Mouse (Mus musculus): ENCODE measurements around the gene Haus2.
"Not testable (repeated sequence)": the region's sequence is repeated elsewhere in the genome, so short reads cannot be mapped to it uniquely, and the experiment has no call there.

Gene Haus2

DNA sequence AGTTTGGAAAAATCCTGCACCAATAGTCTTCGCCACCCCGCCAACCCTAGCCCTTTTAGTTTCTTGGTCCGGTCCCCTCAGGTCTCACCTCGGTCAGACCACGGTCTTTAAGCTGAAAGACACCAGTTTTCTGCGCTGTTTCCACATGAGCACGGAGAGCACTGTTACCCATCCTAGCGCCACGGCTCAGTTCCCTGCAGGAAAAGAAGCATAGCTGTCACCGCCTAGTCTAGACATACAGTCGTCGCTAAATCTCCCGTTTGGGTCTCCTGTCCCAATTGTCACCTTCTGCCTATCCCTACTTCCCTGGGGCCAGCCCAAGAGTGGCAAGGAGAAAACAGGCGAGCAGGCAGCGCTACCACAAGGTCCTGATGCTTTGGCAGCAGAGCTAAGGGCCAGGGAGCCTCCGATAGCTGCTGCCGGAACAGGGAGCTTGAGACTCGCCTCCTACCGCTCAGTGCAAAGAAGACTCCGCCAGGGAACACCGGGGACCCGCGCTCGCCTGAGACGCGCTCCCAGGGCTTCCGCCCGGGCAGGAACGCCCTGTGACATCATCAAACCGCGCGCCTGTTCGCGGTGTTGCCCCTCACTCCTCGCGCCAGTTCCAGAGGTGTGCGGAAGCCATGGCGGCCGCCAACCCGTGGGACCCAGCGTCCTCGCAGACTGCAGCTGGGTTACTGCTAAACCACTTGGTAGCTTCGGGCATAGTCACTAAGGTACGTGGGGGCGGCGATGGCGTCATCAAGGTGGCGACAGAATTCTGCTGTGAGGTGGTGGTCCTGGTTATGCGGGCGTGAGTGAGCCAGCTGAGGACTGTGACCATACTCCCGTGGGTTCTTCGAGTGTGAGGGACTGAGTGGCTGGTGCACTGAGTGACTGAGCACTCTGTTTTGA, at the start of gene Haus2, which contains the start of gene Lrrc57:
Haus2 (plus strand) TSS at position 554 of the 894 bp plus-strand sequence.
Lrrc57 (minus strand) TSS at position 691 of the 894 bp plus-strand sequence.
- peak; percentile 75 for DNase-seq (ENCODE audit: low spot score)

- DNase-seq (ENCODE audit: low spot score), result no peak
These were observed 47.7 kb upstream of the Haus2 start for GRCm38 (mm10) chr2:120561524-120561923.

DNA sequence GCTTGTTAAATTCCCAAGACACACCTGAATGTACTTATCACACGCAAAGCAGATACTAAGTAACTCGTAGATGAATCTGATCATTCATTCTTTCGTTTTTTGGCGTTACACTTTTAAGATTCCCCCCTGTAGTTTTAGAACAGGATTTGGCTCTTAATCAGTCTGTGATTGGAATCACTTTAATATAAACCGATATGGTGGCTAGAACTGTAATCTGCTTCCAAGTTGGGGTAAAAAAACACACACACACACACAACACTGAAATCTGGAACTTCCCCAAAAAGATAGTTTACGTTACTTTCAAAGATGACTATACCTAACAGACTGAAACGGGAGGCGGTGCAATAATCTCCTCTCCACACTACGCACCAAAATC, 46.3 kb upstream of the Haus2 start:
- DNase-seq (ENCODE audit: low spot score), result no peak

GRCm38 (mm10) chr2:120563235-120563990, 45.8 kb upstream of the Haus2 start, which contains the start of gene Zfp106:
Zfp106 (minus strand) TSS chr2:120563843.
- DNase-seq (ENCODE audit: low spot score), result peak; percentile 73

- not testable (repeated sequence) for DNase-seq (ENCODE audit: low spot score)
These were observed 44.5 kb upstream of the Haus2 start for GRCm38 (mm10) chr2:120564548-120565188.

DNA sequence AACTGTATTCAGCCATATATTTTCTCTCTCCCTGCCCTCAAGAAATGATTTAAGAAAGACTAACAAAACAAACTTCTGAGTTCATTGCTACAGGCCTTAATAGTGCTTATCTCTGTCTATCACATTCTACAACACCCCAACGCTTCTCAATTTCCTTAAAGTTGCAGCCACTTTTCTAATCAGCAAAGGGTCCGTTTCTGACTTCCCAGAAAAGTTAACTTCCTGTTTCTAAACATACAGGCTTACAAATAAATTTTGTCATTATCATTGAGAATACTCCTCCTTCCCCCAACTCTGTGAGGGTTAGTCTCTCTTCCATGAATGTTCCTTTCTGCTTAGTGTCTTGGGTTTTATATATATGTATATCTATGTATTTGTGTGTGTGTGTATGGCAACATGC, 43.8 kb upstream of the Haus2 start:
- no peak for DNase-seq (ENCODE audit: low spot score)

DNA sequence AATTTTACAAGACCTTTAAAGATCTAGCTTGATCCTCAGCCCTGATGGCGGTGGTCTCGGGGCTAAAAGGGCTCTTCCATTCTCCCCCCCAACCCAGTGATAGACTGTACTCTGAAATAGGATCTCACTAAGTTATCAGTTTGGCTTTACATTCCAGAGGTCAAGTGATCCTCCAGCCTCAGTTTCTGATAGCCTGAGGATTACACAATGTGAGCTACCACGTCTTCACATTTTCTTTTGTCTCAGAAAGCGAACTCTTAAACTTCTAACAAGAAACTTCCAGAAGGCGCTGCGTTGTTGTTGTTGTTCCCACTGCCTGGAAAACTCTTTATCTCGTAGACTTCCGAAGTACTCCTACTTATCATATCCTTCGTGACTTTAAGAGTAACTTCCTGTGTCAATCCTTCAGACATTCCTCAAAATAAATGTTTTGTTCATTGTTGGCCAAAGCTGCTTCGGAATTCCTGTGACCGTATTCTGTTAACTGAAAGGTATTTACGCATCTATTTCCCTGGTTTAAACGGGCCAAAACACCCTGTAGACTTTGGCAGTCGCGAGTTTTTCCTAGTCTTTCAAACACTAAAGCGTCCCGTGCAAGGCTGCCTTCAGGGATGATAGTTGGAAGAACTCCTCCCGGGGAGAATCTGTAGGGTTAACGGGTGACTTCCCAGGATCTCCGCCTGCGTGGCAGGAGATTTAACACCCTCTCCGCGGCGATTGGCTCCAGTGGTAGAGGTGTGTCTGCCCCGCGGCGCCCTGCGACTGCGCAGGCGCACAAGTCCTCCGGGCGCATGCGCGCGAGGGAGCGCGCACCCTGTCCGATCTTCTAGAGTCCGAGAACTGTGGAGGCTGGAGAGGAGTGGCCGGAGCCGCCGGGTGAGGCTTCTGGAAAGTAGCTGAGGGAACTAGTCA, 42.0 kb upstream of the Haus2 start, which contains the start of gene Snap23:
Snap23 (plus strand) TSS at position 786 of the 912 bp plus-strand sequence.
- DNase-seq (ENCODE audit: low spot score), result peak; percentile 87

DNA sequence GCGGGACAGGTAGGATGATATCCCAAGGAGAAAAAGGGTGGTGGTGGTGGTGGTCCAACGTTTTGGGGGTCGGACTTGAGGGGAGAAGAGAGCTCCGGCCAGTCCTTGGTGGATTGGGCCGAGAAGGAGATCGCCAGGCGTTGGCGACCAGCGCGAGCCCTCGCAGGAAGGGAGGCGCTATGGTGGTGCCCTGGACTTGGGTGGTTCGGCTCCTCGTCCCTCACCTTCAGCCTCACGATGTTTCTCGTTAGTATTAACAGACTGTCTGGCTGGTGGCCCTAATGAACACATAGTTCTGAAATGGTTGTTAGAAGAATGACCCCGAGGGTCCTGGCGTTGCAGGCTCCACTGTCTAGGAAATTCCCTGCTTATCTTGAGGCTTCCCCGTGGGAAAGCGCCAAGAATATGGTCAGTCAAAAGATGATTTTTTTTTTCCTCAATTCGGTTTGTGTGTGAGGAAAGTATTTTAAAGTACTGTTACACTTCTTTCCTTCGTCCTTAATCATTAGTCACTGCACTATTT, 41.3 kb upstream of the Haus2 start:
- DNase-seq (ENCODE audit: low spot score), result no peak

GRCm38 (mm10) chr2:120571081-120571480, 38.1 kb upstream of the Haus2 start:
- no peak for DNase-seq (ENCODE audit: low spot score)

DNA sequence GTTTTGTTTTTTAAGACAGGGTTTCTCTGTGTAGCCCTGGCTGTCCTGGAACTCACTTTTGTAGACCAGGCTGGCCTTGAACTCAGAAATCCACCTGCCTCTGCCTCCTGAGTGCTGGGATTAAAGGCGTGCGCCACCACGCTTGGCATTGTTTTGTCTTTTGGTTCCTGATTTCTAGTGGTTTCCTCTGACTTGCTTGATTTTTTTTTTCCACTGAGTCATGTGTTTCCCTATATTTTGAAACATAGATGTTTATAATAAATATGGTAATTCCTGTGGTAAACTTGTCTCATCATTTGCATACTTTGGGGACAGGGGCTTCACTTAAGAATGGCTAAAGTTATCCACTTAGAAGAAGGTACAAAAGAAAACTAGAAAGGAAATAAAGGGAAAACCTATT, 37.0 kb upstream of the Haus2 start:
- not testable (repeated sequence) for DNase-seq (ENCODE audit: low spot score)

GRCm38 (mm10) chr2:120575121-120575520, 34.1 kb upstream of the Haus2 start:
- no peak for DNase-seq (ENCODE audit: low spot score)

DNA sequence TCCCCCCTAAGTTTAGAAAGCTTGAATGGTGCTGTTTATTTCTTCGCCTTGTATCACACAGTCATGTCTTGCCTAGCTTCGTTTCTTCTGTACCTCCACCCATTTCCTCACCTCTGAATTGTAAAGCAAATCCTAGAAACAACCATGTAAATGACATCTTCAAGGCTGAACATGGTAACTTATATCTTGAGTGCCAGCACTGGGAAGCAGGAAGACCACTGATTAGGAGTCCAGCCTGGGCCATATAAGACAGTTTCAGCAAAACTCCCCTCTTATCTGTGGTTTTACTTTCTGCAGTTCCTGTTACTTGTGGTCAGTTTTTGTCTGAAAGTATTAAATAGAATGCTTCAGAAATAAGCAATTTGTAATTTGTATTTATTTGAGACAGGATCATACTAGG, 33.2 kb upstream of the Haus2 start:
- no peak for DNase-seq (ENCODE audit: low spot score)

DNA sequence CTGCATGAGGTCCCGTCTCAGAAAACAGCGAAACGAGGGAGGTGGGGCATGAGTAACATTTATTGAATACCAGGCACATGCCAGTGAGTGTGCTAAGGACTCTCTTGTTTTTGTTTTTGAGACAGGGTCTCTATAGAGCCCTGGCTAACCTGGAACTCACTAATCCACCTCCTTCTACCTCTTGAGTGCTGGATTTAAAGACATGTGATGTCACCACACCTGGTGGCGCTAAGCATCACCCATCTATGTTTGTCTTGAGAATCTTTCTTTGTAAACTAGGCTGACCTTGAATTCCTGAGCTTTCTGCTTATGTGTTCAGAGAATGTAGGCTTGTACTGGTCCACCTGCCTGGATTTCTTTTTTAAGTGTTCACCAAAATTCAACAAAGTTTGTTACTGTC, 31.4 kb upstream of the Haus2 start:
- no peak for DNase-seq (ENCODE audit: low spot score)

DNA sequence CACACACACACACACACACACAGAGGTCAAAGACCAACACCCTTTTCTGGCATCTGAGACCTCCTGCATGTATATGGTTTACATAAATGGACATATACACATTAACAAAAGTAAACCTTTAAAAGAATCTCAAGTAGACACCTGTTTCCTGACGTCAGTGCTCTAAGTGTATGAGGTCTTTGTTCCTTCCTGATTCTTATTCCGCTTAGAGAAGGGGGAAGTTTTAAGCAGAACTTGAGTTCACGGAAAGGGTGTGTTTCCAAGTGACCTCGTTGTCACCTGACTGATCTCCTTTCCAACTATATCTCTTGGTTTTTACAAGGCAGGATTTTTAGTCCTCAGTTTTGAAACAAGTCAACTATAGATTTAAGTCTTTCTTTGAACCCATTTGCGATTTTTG, 30.9 kb upstream of the Haus2 start:
- no peak for DNase-seq (ENCODE audit: low spot score)

GRCm38 (mm10) chr2:120589759-120590158, 19.4 kb upstream of the Haus2 start:
- peak; percentile 46 for DNase-seq (ENCODE audit: low spot score)

DNA sequence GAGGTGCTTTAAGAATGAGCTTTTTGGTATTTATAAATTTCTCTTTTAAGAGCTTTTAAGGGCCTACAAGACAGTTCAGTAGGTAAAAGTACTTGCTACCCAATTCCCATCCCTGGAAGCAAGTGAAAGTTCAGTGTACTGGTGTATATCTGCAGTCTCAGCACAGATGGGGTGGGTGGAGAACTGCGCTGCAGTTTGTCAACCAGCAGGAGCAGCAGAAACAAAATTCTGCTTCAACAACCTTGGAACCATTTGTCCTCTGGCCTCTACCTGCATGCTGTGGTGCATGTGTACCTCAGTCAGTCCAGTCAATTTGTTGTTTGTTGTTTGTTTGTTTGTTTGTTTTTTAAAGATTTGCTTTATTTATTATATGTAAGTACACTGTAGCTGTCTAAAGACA, 17.0 kb upstream of the Haus2 start:
- DNase-seq (ENCODE audit: low spot score), result no peak

- no peak for DNase-seq (ENCODE audit: low spot score)
These were observed 11.4 kb upstream of the Haus2 start for GRCm38 (mm10) chr2:120597734-120598133.

DNA sequence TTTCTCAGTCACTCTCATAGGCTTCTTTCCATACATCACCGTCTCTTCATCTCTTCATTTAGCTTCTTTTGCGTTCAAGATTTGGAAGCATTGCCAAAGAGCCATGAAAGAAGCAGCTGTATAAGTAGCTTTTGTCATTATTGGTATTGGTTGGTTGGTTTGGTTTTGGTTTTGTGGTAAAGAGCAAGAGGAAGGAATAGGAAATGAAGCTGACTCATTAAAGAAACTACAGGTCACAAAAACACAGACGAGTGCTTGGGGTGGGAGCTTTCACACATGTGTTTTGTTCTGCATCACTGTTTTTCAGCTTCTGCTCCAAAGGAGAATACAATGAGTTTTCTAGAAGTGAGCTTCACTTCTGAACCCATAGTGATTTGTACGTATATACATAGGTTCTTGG, 9.7 kb upstream of the Haus2 start:
- DNase-seq (ENCODE audit: low spot score), result no peak

GRCm38 (mm10) chr2:120606021-120606690, 3.0 kb upstream of the Haus2 start:
- DNase-seq (ENCODE audit: low spot score), result no peak
